Mouse (Mus musculus) hindlimb bud, embryonic 11.5 days (tissue): ENCODE data around the gene Hoxd3.

Experiments used
- DNase-seq: peaks from one replicate; pipeline ENCODE4 v3.0.0-alpha.2; 2012; ENCODE audit warnings: low read depth, low spot score; ENCODE audit errors: extremely low spot score

Gene Hoxd3

GRCm38 (mm10) chr2:74711721-74712621 lies at the start of gene Hoxd3, which contains the start of gene Hoxd4:
TSS of gene Hoxd3 (plus strand) at chr2:74711927.
TSS of gene Hoxd4 (plus strand) at chr2:74711929.
- no peak for DNase-seq

DNA sequence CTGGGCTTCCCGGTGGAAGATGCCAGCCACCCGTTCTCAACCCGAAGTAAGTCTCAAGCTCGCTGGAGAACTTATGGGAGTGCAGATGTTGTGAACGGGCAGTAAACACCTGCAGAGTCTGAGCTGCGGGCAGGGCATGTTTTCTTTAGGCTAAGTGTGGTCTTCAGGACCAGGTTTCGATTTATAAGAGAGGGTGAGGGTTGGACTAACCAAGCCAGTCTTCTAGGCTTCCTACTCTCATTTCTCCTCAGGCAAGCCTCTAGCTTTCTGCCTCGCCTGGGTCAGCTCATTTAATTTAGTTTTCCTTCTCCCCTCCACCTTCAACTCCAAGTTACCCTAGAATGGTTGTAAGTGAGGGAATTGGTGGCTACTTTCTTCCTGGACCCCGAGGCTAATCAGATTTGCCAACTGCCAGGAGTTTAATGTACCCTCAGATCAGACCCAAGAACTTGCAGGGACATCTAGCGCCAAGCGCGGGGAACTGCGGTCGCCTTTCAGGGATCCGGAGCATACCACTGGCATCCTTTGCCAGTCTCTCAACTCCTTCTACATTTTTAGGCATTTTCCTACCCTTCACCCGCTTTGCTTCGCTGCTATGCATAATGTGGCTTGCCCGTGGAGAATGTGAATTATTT lies 48.3 kb upstream of the Hoxd3 start:
- DNase-seq = no peak

DNA sequence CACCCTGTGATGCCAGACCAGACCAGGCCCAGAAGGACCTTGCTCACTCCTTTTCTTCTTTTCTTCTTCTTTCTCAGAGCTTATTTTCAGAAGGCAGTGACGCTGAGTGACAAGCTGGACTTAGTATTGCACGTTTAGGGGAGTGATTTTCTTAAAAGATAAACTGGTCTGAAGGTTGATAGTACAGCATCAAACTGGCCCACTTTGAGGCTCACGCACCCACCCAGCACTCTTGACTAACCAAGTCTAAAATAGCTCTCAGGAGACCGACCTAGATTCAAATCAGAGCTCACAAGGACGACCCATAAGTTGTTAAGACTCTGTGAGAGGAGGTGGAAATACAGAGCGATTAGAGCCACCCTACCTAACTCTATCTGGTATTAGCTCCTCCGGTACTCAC lies 45.3 kb upstream of the Hoxd3 start:
- DNase-seq = no peak

DNA sequence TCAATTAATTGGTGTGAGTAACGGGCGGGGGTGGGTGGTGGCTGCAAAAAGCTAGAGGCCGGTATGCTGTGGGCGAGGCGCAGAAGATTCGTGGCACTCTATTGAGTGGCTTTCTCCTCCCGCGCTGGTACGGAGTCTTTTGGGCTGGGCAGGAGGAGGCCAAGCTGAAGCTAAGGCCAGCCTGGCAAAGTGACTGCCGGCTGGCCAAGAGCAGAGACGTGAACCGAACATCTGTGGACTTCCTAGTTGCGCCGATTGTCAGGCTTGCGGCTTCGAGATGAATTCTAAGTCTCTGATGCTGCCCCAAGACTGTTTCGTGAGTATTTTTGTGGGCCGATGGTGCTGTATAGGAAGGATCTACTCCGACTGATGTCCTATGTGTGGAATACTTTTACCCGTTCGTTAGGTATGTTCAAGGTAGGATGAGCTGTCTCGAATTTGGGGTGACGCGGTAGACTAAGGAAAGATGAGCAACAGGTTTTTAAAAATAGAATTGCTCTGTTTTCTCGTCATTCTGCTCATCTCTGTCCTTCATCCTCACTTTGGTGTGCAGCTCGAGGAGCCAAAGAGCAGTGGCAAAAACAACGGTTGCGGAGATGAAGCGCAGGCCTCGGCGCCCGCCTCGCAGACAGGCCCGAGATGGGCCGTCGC lies 44.4 kb upstream of the Hoxd3 start:
- no peak for DNase-seq

DNA sequence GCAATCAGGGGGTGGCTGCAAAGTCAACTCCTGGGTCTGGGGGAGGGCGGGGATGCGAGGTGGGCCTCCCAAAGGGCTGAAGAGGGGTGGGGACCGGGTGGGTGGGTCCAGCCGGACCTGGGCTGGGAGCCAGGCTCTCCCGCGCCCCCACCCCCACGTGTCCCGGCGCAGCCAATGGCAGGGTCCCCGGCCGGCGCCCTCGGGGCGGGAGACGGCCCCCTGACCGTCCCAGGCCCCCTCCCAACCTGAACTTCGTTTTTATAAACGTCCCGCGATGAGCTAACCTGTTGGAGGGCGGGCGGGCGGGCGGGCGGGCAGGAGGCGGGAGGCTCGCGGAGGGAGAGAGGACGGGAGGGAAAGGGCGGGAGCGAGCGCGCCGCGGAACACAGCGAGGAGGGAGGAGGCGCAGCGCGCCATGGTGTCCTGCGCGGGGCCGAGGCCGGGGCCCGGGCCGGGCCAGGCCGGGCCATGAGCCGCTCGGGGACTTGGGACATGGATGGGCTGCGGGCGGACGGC lies 43.8 kb upstream of the Hoxd3 start, which contains the start of gene Hoxd13:
Hoxd13 (plus strand) TSS at position 469 of the 516 bp plus-strand sequence.
- no peak for DNase-seq

- no peak for DNase-seq
Measured at GRCm38 (mm10) chr2:74668370-74669229, 43.1 kb upstream of the Hoxd3 start.

DNA sequence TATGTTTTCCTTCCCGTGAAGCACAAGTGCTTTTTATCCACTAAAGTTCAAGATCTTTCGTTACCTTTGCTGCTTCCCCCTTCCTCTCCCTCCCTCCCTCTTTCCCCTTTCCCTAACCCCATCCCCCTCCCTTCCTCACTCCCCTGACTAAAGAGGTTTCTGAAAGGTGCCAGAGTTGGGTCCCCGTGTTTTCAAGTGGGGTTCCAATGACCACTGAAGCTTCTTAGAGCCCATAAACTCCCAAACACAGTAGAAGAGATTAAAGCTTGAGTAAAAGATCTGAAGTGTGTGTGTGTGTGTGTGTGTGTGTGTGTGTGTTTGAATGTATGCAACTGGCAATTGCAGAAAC lies 42.5 kb upstream of the Hoxd3 start:
- DNase-seq = no peak

GRCm38 (mm10) chr2:74669650-74670235 lies 42.0 kb upstream of the Hoxd3 start:
- no peak for DNase-seq

DNA sequence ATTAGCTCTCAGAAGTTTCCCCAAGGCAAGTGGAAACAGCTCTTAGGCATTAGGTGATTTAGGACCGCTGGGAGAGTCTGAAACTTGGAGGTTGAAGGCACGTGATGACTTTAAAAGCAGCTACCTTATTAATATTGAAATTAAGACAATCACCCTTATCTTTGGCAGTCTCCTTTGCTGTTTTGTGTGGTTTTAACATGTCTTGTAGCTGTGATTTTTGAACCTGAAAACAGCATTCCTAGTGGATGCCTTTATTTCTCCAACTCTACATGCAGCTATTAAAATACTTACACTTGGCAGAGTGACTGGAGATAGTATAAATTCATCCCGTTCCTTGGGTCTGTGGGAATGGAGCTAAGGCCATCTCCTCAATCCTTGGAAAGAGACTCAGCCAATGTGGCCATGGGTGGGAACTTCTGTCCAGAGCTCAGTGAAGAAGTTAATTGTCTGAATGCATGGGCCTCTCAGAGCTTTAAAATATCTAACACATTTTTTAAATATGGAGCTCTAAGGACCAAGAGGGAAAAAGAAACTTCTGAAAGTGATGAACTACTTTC lies 41.0 kb upstream of the Hoxd3 start:
- no peak for DNase-seq

- DNase-seq = no peak
Measured at GRCm38 (mm10) chr2:74671847-74672246, 39.9 kb upstream of the Hoxd3 start.

DNA sequence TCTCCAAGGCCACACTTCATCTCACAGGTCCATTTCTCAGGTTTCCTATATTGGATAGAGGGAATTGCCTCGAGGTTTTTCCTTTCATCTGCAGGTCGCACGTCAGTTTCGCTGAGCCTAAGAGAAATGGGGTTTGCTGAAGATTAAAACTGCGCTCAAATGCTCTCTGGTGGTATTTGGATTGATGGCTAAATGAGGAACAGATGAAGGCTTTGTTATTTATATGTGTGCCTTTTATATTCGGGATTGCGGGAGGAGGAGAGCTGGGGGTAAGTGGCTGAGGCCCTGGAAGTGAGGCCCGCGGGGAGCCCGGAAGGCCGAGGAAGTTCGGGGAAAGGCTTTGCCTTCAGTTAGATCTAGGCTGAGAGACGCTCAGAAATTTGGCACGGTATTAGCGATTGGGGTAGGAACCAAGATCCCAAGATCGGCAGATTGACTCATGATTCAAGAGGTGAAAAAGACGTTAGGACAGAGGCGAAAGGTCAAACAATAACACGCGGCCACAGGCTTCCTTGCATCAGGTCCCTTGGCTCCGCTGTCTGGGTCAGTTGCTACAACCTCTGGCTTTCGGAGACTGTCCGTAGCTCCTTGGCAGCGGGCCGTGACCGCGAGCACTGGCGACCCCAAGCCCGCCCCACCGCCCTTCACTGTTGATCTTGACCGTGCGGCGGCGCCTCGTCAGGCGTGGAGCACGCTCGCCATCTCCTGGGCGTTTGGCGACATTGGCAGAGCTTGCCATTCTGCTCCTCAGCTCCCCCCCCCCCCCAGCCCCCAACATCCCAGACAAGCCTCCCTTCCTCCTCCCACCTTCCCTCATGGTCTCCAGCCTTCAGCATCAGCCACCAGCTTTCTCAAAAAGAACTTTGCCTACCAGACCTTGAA lies 39.0 kb upstream of the Hoxd3 start:
- DNase-seq = no peak

DNA sequence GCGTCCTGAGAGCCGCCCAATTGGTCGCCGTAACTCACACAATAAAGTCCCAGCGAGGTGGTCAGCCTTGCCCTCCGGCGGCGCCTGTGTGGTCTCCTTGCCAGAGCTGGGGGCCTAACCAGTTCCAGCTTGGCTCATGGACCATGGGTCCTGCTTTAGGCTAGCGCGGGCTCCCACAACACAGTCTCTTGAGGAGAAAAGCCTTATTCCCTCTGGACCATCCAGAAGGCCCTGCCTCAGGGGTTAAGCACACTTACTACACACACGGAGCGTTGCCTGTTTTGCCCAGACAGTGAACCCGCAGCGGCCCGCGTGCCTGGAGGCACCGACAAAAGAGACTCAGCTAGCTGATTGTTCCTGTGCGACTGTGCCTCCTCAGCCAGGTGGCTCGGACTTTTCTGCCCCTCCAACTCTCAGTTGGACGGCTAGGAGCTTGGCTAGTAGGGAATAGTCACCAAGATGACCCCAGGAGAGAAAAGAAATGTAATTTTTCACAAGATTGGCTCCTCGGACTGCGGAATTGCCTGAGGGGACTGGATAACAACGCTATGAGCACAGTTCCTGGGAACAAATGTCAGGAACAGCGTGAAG lies 37.8 kb upstream of the Hoxd3 start:
- no peak for DNase-seq

DNA sequence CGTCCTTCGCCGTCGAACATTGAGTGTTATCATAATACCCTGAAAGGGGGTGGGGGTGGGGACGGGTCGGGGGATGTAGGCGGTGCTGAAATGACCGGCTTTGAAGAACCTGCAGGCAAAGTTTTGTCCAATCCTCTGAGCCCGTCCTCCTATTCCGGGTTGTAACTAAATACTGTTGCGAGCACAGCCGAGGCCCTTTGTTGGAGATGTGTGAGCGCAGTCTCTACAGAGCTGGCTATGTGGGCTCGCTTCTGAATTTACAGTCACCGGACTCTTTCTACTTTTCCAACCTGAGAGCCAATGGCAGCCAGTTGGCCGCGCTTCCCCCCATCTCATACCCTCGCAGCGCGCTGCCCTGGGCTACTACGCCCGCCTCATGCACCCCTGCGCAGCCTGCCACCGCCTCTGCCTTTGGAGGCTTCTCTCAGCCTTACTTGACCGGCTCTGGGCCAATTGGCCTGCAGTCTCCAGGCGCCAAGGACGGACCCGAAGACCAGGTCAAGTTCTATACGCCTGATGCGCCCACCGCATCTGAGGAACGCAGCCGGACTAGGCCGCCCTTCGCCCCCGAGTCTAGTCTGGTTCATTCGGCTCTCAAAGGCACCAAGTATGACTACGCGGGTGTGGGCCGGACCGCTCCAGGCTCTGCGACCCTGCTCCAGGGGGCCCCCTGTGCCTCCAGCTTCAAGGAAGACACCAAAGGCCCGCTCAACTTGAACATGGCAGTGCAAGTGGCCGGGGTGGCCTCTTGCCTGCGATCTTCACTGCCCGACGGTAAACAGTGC lies 36.7 kb upstream of the Hoxd3 start, which contains the start of gene Hoxd12:
Hoxd12 (plus strand) TSS at position 133 of the 785 bp plus-strand sequence.
- no peak for DNase-seq

GRCm38 (mm10) chr2:74675666-74676282 lies 36.0 kb upstream of the Hoxd3 start:
- no peak for DNase-seq

DNA sequence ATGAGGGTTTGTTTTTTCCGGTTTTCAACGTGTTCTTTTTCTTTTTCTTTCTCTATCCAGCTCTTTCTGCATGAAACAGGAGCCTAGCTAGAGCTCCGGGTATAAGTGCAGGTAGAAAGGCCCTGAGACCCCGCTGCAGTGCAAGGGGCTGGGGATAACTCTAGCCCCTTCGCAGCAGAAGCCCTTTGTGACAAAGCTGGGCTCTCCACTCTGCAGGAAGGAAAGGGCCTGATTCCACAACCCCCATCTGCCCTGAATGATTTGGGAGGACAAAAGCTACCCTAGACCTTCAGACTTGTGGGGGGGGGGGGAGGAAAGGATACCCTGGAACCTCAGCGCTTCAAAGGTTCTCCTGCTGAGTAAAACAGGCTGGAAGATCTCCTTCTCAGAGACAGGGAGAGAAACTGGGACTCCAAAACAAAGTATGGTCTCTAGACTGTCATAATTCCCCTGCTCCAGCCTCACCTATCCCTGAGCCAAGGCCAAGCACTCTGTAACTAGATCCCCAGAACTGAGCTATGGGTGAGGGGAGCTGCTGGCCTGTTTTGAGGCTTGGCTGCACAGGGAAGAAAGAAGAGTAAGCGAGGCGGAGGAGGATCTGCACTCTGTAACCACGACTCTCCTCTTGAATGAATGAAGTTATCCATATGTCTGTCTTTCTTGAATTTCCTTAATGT lies 35.2 kb upstream of the Hoxd3 start:
- DNase-seq = no peak

DNA sequence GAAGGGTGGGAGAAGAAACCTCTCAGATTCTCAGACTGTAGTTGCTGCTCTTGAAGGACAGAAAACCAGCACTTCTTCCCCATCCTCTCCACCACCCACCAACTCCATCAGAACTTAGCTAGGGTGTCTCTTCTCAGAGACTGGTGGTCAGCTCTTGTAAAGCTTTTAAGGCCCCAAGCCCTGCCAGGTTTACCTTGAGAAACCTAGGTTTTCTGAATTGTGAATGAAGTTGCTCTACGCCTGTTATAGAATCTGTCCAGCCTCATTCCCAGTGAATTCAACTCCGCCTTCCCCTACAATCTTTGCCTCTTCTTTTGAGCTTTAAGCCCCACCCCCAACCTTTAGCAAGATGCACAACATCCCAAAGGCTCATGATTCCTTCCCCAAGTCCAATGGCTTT lies 34.6 kb upstream of the Hoxd3 start:
- no peak for DNase-seq
